In the genomic region with DNA sequence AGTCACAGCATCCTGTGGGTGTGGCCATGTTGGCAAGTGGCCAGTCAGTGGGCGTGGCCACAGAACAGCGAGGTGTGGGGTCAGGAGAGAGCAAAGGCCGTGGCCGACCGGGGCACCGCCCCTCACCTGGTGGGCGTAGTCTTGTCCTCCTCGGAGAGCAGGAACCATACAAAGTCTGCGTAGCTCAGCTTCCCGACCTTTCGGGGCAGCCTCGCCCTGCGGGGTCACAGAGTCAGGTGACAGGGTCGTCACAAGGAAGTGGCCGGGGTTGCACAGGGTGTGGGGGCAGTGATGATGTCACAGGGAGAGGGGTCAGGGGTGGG, we compare ENCODE assay signal across 8 mouse cellular contexts. TPM values are rescaled to one million over a fixed set of nuclear protein-coding genes. Genes with fewer than 3 reads are reported as not detected.
DNase-seq lines count a peak whose midpoint lies in the region; ATAC-seq lines count a peak whose summit lies in the region.

No protein-coding gene starts in this region.

- peak; percentile 10; the same call in 1 of the 2 replicates for ATAC-seq in heart, embryonic 14.5 days (ENCODE audit: insufficient number of reproducible peaks, insufficient read depth, low FRiP score, low read depth)
- no peak for ATAC-seq in liver, embryonic 13.5 days (ENCODE audit: low read depth)
- ATAC-seq in monocyte, adult 5-6 weeks (replicated peaks; ENCODE audit: insufficient number of reproducible peaks, low FRiP score, low TSS enrichment, poor library complexity, severe bottlenecking) = no peak; the same call in 1 of the 2 replicates

- no peaks in the 10 kb centered on the region for H3K27me3 ChIP-seq in heart, embryonic 14.5 days (ENCODE audit: control insufficient read depth, insufficient read depth, low read length)
- no peaks in the 10 kb centered on the region for H3K27me3 ChIP-seq in liver, embryonic 13.5 days

- no peak overlapping the region for H3K4me3 ChIP-seq in heart, embryonic 14.5 days (ENCODE audit: control insufficient read depth in 1 of 2, insufficient read depth in 1 of 2, low read depth in 1 of 2, low read length in 2 of 2)
- no peak overlapping the region for H3K4me3 ChIP-seq in liver, embryonic 13.5 days (replicated peaks)

- H3K9me3 ChIP-seq in heart, embryonic 14.5 days (ENCODE audit: control insufficient read depth, low read length) = peaks cover 33% of the 10 kb centered on the region
- H3K9me3 ChIP-seq in liver, embryonic 13.5 days (replicated peaks) = peaks cover 35% of the 10 kb centered on the region

- 98% methylated on average over 15 of the region's 15 CpGs for WGBS in heart, embryonic 14.5 days
- 88% methylated on average over 15 of the region's 15 CpGs for WGBS in liver, embryonic 13.5 days (ENCODE audit: insufficient replicate concordance)

- H3K9ac ChIP-seq in heart, embryonic 14.5 days (ENCODE audit: low read length) = no peak overlapping the region
- H3K9ac ChIP-seq in liver, embryonic 13.5 days = no peak overlapping the region

- no peak overlapping the region for H3K27ac ChIP-seq in heart, embryonic 14.5 days (replicated peaks in 1 of 2; ENCODE audit: control insufficient read depth in 1 of 2, insufficient read depth in 1 of 2, low read depth in 2 of 2, low read length in 2 of 2)
- no peak overlapping the region for H3K27ac ChIP-seq in liver, embryonic 13.5 days

- H3K4me2 ChIP-seq in heart, embryonic 14.5 days (ENCODE audit: low read length) = no peak overlapping the region
- no peak overlapping the region for H3K4me2 ChIP-seq in liver, embryonic 13.5 days

- intact Hi-C loops in heart, postnatal 36 days (cut with DNase I) = no loop called here

- peak; percentile 93 for DNase-seq in heart, adult 11 months
- no peak for DNase-seq in heart, postnatal 36 days
- DNase-seq in 416B (ENCODE audit: low read depth) = peak; percentile 13
- peak; percentile 45 for DNase-seq in cerebellum, adult 11 months
- DNase-seq in liver, embryonic 13.5 days = peak; percentile 11
- DNase-seq in thymus, adult 18-20 months = peak; percentile 4 to 37

- peaks cover 37% of the 10 kb centered on the region for H3K36me3 ChIP-seq in heart, embryonic 14.5 days (ENCODE audit: control insufficient read depth, insufficient read depth, low read length)
- peaks cover 38% of the 10 kb centered on the region for H3K36me3 ChIP-seq in liver, embryonic 13.5 days

- no peaks in the 10 kb centered on the region for H3K4me1 ChIP-seq in heart, embryonic 14.5 days (ENCODE audit: control insufficient read depth in 2 of 2, insufficient read depth in 2 of 2, low read length in 2 of 2)
- H3K4me1 ChIP-seq in liver, embryonic 13.5 days (replicated peaks) = 0 out of 2 replicates have a peak, but pooled peaks cover 4% of the 10 kb centered on the region

RNA-seq across cellular contexts. Expression of a gene that starts 34.2 kb away (rescaled TPM):
- total RNA-seq in heart, postnatal 36 days (2021) = 100 to 1,000 TPM in 1 of 2 experiments, 10 to 100 TPM in 1; 92.0 to 101 TPM
- 114 and 131 TPM in 2 replicates for polyA plus RNA-seq in heart, embryonic 14.5 days (2014; fragmentation: Nextera tagmentation; extraction: Ambion mirVana)
- 33.3 TPM in 2 replicates for polyA plus RNA-seq in liver, embryonic 13.5 days (2015; fragmentation: Nextera tagmentation; extraction: Ambion mirVana)
- total RNA-seq in monocyte, adult 5-6 weeks (2017) = 14.9 to 25.5 TPM (median 23.9 TPM) in 3 replicates

RNA-seq across cellular contexts. Expression of a gene that starts 51.1 kb away (rescaled TPM):
- not detected for total RNA-seq in heart, postnatal 36 days (2021)
- polyA plus RNA-seq in heart, embryonic 14.5 days (2014; fragmentation: Nextera tagmentation; extraction: Ambion mirVana) = not detected in 2 replicates
- not detected in 2 replicates for polyA plus RNA-seq in liver, embryonic 13.5 days (2015; fragmentation: Nextera tagmentation; extraction: Ambion mirVana)
- not detected in 3 replicates for total RNA-seq in monocyte, adult 5-6 weeks (2017)

Comparison
In these comparisons a context has a peak if more than half of its experiments do, and no peak if none do; other contexts are left out.
1. DNase-seq: peak in heart, adult 11 months (single experiment), 416B (single experiment), cerebellum, adult 11 months (single experiment), liver, embryonic 13.5 days (single experiment) and thymus, adult 18-20 months (2 of 2); none in heart, postnatal 36 days (0 of 2).